Mouse (Mus musculus): ENCODE data around the gene Ndfip2.

Gene Ndfip2

DNA sequence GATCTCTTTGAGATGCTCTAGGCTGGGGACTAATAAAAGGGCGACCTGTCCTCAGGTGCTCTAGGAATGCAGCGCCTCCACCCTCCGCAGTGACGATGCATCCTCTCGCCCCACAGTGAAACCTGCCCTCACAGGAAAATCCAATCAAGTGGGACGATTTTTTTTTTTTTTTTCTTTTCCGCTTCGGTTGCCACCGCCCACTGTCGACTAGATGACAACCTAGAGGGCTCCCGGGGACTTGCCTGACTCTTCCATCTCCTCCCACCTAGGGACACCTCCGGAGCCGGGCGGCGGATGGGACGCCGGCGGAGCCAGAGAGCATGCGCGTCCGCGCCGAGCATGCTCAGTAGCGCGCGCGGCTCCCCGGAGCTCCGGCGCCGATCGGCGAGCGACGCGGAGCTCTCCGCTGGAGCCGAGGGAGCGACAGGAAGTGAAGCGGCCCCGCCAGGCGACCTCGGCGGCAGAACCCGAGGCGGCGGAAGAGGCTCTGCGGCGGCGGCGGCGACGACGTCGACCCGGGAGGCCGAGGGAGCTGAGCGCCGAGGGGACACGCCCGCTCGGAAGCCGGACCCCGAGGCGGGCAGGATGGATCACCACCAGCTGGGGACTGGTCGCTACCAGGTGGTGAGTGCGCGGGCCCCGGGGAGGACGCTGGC, at the start of gene Ndfip2:
Gene Ndfip2 (plus strand): TSS at position 195 of the 656 bp plus-strand sequence.
- DNase-seq = peak; percentile 86

DNA sequence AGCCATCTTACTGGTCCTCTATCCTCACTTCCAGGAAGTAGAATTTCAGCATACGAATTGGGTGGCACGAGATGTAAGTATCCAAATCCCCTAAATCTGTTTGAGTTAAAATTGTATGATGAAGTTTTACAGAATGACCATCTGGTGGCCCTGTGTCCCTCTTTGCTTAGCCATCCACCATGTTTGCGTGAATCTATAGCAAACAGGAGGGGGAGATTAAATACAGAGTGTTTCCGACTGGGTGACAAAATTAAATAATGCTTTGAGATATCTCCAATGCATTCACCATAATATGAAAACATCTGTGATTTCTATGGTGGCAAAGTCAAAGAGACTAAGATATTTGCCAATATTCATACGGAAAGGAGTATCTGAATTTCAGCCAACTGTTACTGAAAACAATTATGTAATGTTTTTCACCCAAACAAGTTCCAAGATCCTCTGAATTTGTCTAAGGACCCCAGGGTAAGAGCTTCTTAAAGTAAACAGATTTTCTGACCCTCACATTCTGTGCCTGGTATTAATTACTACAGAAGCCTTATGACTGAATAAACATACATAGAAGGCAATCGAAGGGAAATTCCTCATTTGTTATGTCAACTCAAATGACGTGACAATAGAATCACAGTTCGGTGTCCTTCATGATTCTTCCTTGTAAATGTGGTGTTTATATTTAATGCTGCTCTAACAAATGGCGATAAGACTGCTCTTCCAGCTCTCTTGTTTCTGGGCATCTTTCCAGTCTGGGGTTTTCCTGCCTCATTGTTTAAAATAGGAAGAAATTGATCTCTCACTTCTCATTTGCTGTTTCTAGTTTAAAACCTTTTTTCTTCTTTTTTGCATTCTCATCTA, 38.6 kb upstream of the Ndfip2 start:
- DNase-seq = no peak

DNA sequence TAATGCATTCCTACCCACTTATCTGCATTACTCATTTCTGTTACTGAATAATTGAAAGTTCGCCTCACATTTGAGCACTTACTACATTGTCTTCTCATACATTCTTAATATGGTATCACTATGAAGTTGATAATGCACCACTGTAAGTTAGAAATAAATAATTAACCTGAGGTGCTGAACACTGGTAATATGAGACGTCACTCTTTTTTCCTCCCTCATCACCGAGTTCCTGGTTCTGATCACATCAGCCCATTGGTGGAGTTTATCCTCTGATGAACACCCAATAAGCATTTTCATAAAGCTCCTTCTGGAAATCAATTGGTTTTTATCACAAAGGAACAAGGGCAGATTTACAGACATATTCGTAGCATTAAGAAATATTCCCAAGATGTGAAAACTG, 36.1 kb upstream of the Ndfip2 start:
- no peak for DNase-seq

DNA sequence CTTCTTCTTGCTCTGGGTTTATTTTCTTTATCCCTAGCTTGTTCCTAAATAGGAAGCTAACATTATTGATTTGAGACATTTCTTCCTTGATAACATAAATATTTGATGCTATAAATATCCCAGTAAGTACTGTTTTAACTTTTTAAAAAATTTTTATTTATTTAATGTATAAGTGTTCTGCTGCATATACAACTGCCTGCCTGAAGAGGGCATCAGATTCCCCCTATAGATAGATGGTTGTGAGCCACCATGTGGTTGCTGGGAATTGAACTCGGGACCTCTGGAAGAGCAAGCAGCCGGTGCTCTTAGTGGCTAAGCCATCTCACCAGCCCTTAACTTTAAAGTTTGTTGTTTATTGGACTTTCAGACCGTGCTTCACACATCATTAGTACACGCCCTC, 32.6 kb upstream of the Ndfip2 start:
- DNase-seq = no peak

DNA sequence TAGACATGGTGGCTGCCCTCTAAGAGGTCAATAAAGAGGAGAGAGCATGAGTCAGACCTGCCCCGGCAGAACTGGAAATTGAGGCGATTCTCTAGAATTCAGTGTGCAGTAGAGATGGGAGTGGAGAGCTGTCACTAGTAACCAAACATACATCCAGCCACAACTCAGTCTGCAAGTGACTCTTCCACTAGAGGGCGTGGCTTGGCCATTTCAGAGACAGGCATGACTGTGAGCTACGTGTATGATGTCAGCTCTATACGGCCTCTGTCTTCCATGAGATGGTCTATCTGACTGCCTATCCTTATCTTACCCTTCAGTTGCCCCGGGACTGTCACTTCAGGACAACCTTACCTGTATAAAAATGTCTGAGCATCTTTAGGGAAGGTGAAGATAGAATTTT, 26.0 kb upstream of the Ndfip2 start:
- peak; percentile 28 for DNase-seq

DNA sequence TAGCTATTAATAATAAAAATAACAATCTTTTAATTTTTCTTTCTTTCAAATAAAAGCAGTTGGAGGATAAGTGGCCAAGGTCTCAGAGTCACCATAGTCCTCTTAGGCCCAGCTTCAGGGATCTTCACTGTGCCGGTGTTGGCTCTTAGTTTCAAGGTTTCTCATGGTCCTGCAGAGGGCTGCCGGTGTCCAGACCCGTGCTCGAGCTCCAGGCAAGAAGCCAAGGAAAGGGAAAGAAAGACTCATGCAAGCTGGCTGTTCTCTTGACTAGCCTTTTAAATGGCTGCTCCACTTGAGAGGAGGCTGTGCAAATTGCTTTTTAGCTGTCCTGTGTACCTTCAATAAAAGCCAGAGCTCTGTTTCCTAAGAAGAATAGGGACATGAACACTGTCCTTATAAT, 21.8 kb upstream of the Ndfip2 start:
- no peak for DNase-seq

DNA sequence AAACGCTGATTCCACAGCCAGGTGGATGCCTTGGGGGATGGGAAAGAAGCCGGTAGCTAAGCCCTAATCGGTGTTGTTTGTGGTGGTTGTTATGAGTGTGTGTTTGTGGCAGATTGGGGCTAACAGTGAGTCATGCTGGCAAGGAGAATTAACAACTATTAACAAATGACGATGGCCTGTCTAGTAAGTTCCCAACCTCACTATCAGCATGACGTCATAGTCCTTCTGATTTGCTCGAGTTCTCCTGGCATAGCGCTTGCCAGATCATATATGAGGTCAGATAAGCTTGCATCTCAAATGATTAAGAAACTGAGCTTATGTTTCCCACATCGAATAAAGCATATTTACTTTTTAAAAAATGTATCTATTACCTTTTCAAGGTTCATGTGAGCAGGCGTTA, 20.6 kb upstream of the Ndfip2 start:
- DNase-seq = no peak

DNA sequence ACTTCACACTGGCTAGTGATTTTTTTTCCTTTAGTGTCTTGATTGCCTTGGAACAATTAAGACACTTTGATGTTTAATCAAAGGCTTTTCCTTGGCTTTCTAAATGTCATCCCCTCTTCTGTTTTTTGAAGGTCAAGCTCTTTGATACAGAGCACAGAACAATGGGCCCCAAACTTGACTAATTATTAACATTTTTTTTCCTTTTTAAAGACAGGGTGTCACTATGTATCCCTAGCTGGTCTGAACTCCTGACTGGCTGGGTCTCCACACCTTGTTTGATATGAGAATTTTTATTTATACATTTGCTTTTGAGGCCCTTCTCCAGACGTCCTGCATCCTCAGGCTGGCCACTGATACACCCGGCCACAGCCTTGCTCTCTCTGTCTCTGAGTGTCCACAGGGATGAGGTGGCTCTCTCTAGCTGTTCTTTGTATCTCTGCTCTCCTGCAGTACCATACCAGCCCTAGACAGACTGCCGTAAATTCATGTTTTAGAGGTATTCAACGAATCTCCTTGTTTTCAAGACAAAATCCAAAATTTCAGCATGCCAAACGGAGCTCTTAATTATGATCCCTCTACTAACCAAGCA, 19.8 kb upstream of the Ndfip2 start:
- no peak for DNase-seq

DNA sequence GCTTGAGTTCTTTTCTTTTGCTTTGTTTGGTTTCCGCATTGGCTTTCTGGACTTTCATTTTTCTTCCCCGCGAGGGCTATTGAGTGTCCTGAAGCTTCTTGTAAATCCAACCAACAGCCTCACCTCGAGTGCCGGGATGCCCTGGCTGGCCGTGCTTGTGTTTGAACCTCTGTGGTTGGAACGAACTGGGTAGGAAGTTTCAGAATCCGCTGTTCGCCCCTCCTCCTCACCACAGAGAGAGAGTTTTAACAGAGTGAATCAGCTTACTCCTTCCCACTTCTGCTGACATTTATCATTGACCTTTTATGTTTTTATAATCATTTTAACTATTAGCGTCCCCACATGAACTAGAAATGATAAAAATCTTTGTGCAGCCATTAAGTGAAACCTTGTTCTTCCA, 18.3 kb upstream of the Ndfip2 start:
- DNase-seq = no peak

DNA sequence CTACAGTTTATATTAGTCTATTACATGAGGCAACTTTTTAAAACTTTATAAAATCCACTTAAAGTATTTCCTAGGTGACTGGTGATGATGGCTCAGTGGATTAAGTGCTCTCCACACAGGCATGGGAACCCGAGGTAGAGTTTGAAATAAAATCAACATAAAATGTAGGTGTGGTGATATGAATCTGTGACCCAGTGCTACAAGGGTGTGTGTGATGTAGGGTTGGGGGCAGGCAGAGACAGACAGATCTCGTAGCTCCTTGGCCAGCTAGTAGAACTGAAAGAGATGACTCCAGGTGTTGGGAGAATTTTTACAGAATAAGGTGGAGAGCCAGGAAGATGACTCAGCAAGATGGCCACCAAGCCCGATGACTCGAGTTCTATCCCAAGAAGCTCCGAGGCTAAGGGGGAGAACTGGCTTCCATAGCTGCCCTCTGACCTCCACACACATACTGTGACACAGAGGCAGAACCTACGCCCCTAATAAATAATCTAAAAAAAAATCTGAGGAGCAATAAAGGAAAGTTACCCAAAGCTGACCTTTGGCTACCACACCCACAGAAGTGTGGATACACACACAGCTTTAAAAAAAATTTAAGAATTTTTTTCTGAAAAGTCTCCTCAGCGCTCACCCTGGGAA, 14.4 kb upstream of the Ndfip2 start:
- DNase-seq = no peak

DNA sequence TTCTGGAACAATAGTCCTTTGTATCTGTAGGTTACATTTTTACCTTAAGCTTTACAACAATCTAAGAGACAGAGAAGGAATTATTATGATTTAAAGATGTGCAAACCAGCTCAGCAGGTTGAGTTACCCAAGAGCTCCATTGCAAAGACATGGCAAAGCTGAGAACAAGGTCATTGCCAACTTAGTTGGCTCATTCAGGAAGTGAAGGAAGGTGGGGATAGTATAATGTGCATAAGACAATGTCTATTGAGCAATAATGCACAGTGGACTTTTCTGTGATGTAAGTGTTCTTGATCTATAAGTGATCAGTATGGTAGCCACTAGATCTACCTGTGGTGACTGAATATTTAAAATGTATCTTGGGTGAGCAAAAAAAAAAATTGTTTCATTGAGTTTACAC, 7.3 kb upstream of the Ndfip2 start:
- no peak for DNase-seq

DNA sequence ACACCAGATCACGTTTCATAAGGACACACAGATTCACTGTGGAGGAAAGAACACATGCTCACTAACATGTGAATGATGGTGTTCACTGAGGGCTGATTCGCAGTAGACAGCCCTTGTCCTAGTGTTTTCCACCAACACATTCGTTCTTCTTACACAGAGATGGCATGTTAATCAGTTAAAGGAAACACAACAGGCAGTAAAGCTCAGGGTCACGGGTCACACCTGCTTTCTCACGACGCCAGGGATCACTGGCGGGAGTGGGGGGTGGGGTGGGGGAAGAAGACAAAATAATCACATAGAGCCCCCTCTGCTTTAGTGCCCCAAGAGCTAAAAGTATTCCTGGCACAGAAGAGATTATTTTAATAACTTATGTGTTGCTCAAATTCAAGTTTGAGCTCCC, 5.1 kb upstream of the Ndfip2 start:
- DNase-seq = no peak

DNA sequence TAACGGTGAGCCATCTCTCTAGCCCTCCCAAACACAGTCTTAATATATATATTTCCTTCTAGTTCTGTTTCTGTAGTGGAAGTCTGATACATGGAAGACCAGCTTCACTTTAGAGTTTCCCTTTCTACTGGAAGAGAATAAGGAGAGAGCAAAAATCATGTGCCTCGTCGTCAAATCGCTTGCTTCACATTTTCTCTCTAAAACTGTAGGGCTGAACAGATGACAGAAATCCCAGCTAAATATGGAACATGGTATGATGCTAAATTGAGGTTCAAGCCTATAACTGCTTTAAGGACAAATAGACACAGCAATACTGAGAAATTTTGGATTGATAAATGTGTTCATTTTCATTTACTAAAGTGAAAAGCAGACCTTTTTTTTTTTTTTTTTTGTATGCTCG, 4.0 kb upstream of the Ndfip2 start:
- DNase-seq = no peak

DNA sequence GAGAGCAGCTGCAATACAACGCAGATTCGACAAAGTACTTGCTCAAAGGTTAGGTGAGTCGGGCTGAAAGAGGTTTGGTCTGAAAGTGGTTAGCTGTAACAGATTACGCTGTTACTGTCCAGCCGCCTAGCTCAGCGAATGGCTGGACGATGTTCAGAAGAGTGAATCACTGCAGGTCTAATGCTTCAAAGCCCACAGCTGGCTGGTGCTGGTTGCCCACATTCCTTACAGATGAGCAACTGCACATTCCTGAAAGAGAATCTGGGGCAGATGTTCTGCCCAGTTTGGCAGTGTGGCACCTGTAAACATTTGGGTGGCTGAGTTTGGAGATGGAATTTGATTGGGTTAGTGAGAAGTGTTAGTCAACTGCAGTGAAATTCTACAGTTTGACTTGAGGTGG, 2.8 kb upstream of the Ndfip2 start:
- DNase-seq = no peak

DNA sequence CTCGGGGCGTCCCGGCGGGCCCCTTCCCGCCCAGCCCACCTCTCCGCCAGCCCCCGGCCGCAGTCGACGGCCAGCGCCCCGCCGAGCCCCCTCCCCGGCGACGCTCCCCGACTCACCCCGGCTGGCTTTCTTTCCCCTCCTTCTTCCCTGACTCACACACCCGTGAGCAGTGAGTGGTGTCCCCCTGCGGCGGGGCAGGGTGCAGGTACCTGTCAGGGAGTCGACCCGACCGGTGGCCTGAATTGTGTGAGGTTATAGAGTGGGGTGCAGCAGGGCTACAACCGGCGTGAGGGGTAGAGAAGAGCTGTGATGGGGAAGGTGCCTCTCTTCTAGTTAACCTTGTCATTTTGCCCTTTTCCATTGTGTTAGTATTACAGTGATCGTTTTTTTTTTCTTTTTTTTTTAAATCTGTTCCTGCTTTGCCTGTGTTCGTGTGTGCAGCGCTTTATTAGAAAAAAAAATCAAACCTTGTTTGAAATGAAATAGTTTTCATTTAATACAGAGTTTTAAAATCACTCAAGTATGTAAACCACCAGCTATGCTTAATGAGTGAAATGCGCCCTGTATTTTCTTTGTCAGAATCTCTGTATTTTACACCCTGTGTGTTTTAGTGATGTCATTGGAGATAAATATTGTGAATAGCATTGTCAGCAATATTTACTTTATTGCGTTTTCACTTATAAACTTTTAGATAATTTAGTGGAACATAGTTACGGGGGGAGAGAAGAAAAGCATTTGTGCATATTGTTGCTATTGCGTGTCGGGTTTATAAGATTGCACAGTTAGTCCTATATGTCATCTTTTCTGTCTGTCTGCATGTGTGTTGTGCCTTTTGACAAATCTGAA, 885 bp downstream of the Ndfip2 start:
- peak; percentile 53 for DNase-seq

DNA sequence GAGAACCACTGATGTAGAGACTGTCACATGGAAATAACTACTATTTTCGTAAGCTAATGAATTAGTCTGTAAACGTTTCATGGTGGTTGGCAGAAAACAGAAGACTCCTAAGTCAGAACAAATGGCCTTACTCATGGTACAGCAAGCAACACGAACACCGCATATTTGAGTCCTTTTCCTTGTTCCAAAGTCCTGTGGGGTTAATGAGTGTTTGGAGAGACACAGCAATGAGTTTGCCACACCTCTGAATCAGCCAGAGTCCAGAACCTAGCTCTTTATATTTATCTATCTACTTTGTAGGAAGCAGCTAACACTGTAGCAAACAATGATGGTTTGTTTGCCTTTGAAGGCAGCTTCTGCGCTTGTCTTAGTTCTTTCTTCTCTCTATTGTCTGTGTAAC, 4.5 kb downstream of the Ndfip2 start:
- no peak for DNase-seq

DNA sequence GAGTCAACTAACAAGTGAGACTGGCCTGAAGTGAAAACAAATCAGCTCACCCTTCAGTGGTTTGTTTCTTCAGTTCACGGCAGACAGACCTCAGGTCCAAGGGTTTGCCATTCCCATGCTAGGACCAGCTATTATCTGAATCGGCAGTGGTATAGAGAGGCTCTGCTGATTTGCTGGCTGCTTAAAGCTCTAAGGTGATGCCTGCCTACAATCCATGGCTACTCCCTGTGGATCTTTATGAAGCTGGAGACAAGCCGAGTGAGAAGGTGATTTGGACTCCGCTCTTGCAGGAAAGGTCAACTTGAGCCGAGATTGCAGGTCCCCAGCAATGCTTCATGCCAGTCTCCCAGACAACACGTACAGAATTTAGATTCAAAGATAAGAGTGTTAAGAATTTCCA, 8.7 kb downstream of the Ndfip2 start:
- DNase-seq = no peak

DNA sequence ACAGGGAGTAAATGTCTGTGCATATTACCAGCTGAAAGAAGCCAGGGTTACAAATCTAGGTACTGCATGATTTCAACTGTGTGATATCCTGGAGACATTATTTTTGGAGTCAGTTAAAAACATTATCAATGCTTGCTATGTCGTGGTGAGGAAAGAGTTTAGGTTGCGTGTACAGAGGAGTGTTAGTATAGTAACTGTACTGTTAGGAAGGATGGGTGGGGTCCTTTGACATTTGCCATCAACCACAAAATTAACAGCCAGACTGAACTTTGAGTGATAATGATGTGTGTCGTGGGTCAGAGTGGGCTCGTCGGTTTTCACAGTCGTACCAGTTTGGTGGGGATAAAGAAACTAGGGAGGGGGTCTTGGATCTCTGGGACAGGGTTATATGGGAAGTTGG, 13.7 kb downstream of the Ndfip2 start:
- no peak for DNase-seq

DNA sequence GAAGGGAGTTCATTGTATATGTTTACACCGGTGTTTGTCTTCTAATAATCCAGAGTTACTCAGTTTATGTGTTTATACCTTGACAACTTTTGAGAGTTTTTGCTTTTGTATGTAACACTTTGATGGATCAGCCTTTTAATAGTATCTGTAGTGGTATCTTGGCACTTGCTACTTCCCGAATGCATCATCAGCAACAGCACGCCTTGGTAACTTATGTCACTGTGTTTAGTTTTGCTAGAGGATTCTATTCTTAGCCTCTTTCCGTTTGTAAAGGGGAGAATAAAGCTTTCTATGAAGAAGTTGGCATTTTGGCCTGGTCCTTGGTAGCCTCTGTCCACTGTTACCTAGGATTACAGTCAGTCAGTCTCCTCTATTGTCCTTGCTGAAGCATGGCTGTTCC, 14.2 kb downstream of the Ndfip2 start:
- no peak for DNase-seq

DNA sequence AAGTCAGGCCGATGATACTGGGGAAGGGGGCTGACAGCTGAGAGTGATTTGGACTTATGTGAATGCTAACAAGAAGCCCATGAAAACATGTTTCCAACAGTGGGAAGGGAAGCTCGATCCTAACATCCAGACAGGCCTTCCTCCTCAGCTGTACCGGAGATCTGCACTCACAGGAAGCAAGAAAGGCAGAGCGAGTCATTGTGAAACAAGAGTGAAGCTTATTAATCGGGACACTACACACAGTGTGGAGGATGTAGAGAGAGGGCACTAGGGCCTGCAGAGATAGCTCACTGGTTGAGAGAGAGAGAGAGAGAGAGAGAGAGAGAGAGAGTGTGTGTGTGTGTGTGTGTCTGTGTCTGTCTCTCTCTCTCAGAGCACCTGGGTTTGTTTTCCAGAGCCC, 16.8 kb downstream of the Ndfip2 start:
- no peak for DNase-seq

DNA sequence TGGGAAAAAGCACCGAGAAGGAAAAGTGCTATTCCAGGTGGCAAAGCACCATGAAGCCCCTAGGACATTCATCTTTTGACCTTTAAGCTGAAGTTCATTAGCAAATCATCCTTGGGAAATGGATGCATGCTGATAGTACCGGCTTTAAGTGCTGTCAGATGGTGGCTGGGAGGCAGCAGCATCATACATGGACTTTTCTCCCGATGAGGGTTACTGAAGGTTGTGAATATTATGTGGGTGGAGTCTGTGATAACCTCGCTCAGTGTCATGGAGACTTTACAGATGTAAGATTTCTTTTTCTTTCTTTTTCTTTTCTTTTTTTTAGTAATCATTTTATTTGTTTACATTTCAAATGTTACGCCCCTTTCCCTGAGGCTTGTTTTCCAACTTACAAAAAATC, 18.9 kb downstream of the Ndfip2 start:
- DNase-seq = no peak

DNA sequence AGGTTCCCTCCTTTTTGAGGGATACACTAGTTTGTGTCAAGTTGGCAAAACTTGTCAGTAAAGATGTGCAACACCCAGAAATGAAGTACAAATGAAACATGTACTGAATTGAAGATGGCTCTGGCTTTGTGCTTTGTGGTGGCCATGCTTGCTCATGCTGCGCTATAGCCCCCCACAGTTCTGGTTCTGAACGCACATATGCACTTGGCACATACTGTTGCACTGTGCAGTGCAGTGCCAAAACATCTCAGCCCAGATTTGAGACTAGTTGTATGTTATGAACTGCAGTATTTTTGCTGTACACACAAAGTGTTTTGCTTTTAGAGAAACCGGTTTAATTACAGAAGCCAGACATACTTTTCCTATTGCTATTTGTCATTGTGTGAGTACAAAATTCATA, 25.7 kb downstream of the Ndfip2 start:
- no peak for DNase-seq

DNA sequence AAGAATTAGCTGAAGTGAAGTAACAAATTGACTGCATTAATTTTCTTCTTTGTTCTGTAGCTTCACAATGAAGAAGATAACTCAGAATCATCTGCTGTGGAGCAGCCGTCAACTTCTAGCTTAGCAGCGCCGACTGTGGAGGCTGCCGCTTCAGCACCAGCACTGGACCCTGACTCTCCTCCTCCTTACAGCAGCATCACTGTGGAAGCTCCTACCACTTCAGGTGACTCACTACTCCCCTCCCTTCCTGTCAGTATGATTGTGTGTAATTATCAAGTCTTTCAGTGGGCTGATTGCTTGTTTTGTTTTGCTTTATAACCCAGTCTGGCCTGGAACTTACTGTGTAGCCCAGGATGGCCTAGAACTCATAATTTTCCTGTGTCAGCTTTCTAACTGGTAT, 29.2 kb downstream of the Ndfip2 start:
- no peak for DNase-seq
